25 mouse cellular contexts compared by ENCODE assay signal in genomic region chr5:143679654-143680053, GRCm38 (mm10). TPM values are rescaled to one million over a fixed set of nuclear protein-coding genes. Genes with fewer than 3 reads are reported as not detected.
DNase-seq lines count a peak whose midpoint lies in the region; ATAC-seq and TF ChIP-seq lines count a peak whose summit lies in the region.
"Had no signal": no experiment of that assay in that cellular context is flagged by ENCODE, and none has a peak within 500 bp of the region (broad histone marks: within the 10 kb centered on the region; RNA-seq: fewer than 3 reads in every experiment).

No protein-coding gene starts in this region.

- no peak overlapping the region for H3K9ac ChIP-seq in kidney, postnatal 0 days (ENCODE audit: low read depth, low read length)
- H3K9ac ChIP-seq in CH12.LX (ENCODE audit: insufficient read depth, low read depth): no peak overlapping the region
- H3K9ac ChIP-seq: forebrain, embryonic 15.5 days; heart, embryonic 12.5 days; kidney, embryonic 15.5 days; neural tube, embryonic 13.5 days had no signal

- H3K4me2 ChIP-seq in kidney, postnatal 0 days (ENCODE audit: low read length): no peak overlapping the region
- H3K4me2 ChIP-seq in CH12.LX (ENCODE audit: insufficient read depth, low read depth, poor library complexity, severe bottlenecking): no peak overlapping the region
- H3K4me2 ChIP-seq: forebrain, embryonic 15.5 days; heart, embryonic 12.5 days; kidney, embryonic 15.5 days; limb, embryonic 13.5 days; midbrain, embryonic 11.5 days; neural tube, embryonic 13.5 days had no signal

- no peak overlapping the region for H3K4me3 ChIP-seq in kidney, postnatal 0 days (replicated peaks; ENCODE audit: low read depth, low read length)
- no peak overlapping the region for H3K4me3 ChIP-seq in CH12.LX (replicated peaks in 1 of 3; ENCODE audit: low read depth in 2 of 3, low read length in 2 of 3, poor library complexity in 1 of 3)
- H3K4me3 ChIP-seq: embryonic facial prominence, embryonic 10.5 days; erythroblast, embryonic 14.5 days; forebrain, embryonic 15.5 days; heart, embryonic 12.5 days; kidney, embryonic 15.5 days; limb, embryonic 13.5 days; neural tube, embryonic 13.5 days had no signal

- in situ Hi-C loops in CH12.LX (cut with MboI; ENCODE audit: low pct_ligation_motif_present, low pct_unique_long_range_greater_than_20kb, low sequenced_read_pairs): no loop called here

- TF ChIP-seq CTCF in kidney, postnatal 0 days (IDR thresholded peaks at IDR 0.05; ENCODE audit: low read depth): no peak
- no peak for TF ChIP-seq CTCF in CH12.LX (conservative IDR thresholded peaks at IDR 0.05 in 1 of 2, IDR thresholded peaks at IDR 0.05 in 1 of 2; ENCODE audit: low read depth in 2 of 2, low read length in 2 of 2)

- 0 out of 2 replicates have a peak overlapping the region, but pooled peaks have one; percentile 19 for H3K27ac ChIP-seq in kidney, postnatal 0 days
- H3K27ac ChIP-seq in CH12.LX (ENCODE audit: insufficient read depth, low read depth): no peak overlapping the region
- H3K27ac ChIP-seq: embryonic facial prominence, embryonic 10.5 days; forebrain, embryonic 15.5 days; kidney, embryonic 15.5 days; neural tube, embryonic 13.5 days had no signal

- TF ChIP-seq POLR2A in CH12.LX (IDR thresholded peaks at IDR 0.05; ENCODE audit: low read depth, low read length): no peak

- H3K9me3 ChIP-seq in kidney, postnatal 0 days (replicated peaks; ENCODE audit: low read length): no peaks in the 10 kb centered on the region
- H3K9me3 ChIP-seq in CH12.LX (replicated peaks; ENCODE audit: low read length): no peaks in the 10 kb centered on the region
- H3K9me3 ChIP-seq: embryonic facial prominence, embryonic 10.5 days; forebrain, embryonic 15.5 days; heart, embryonic 12.5 days; kidney, embryonic 15.5 days; limb, embryonic 13.5 days; neural tube, embryonic 13.5 days had no signal

- TF ChIP-seq RAD21 in CH12.LX (IDR thresholded peaks at IDR 0.05; ENCODE audit: low read depth, low read length): no peak

- TF ChIP-seq EP300 in CH12.LX (IDR thresholded peaks at IDR 0.05; ENCODE audit: low read length): peak; percentile 11; the same call in 1 of the 2 replicates

- H3K36me3 ChIP-seq in kidney, postnatal 0 days (ENCODE audit: insufficient read depth, low read length): no peaks in the 10 kb centered on the region
- H3K36me3 ChIP-seq in CH12.LX (replicated peaks in 1 of 2; ENCODE audit: control insufficient read depth in 1 of 2, insufficient read depth in 1 of 2, low read length in 1 of 2): no peaks in the 10 kb centered on the region
- H3K36me3 ChIP-seq: forebrain, embryonic 15.5 days; kidney, embryonic 15.5 days; neural tube, embryonic 13.5 days had no signal

- dilution Hi-C loops in CH12.LX (cut with MboI; ENCODE audit: extremely low pct_ligation_motif_present, extremely low pct_unique_long_range_greater_than_20kb, low sequenced_read_pairs): no loop called here

- H3K79me2 ChIP-seq in CH12.LX (replicated peaks; ENCODE audit: control insufficient read depth, extremely low read depth, insufficient read depth, poor library complexity, severe bottlenecking): no peaks in the 10 kb centered on the region

- H3K27me3 ChIP-seq in kidney, postnatal 0 days (ENCODE audit: insufficient read depth, low read length): no peaks in the 10 kb centered on the region
- H3K27me3 ChIP-seq in CH12.LX (replicated peaks): no peaks in the 10 kb centered on the region
- H3K27me3 ChIP-seq: forebrain, embryonic 15.5 days; heart, embryonic 12.5 days; kidney, embryonic 15.5 days; limb, embryonic 13.5 days; neural tube, embryonic 13.5 days; Patski had no signal

- ATAC-seq in kidney, postnatal 0 days (replicated peaks; ENCODE audit: low FRiP score, low read depth): no peak
- peak; percentile 16; the same call in 1 of the 2 replicates for ATAC-seq in erythroblast, adult 5-6 weeks (replicated peaks; ENCODE audit: low FRiP score, poor library complexity, severe bottlenecking)
- ATAC-seq in megakaryocyte-erythroid progenitor cell, adult 5-6 weeks (replicated peaks; ENCODE audit: low FRiP score, low TSS enrichment, poor library complexity, severe bottlenecking): peak; percentile 5; the same call in 1 of the 2 replicates
- ATAC-seq: forebrain, embryonic 15.5 days; hindbrain, embryonic 16.5 days; intestine, postnatal 0 days; Patski had no signal

- WGBS in kidney, postnatal 0 days: 71% methylated on average over 6 of the region's 6 CpGs

- H3K4me1 ChIP-seq in kidney, postnatal 0 days (replicated peaks; ENCODE audit: insufficient read depth, low read length): peaks cover 38% of the 10 kb centered on the region
- peaks cover 7 to 43% of the 10 kb centered on the region in 2 experiments for H3K4me1 ChIP-seq in CH12.LX (ENCODE audit: control insufficient read depth in 1 of 2, insufficient read depth in 2 of 2)
- H3K4me1 ChIP-seq: forebrain, embryonic 15.5 days had no signal

- DNase-seq in kidney, postnatal 0 days (ENCODE audit: low spot score): no peak
- DNase-seq in kidney, postnatal 25 days: no peak
- DNase-seq in CH12.LX (ENCODE audit: extremely low read depth): peak; percentile 41
- DNase-seq in natural killer cell, adult 2 months (ENCODE audit: low spot score in 2 of 2): no peak
- no peak for DNase-seq in lung, postnatal 36 days
- DNase-seq: adrenal gland, postnatal 14 days; cerebellum, adult 11-12 months; cerebellum, postnatal 25 days; heart, postnatal 14 days; layer of hippocampus, postnatal 36 days; lung, postnatal 10 days; thymus, postnatal 36 days had no signal

TF ChIP-seq in CH12.LX, 34 proteins besides CTCF, POLR2A, EP300 and RAD21:
- no peak for TF ChIP-seq JUND (conservative IDR thresholded peaks at IDR 0.05; ENCODE audit: low read depth, low read length)
- no peak for TF ChIP-seq TBP (conservative IDR thresholded peaks at IDR 0.05; ENCODE audit: low read depth, low read length)
- TF ChIP-seq ZC3H11A (IDR thresholded peaks at IDR 0.05; ENCODE audit: low read depth, low read length): no peak
- no peak for TF ChIP-seq MAFK (IDR thresholded peaks at IDR 0.05; ENCODE audit: insufficient replicate concordance, low read length)
- no peak for TF ChIP-seq PAX5 (IDR thresholded peaks at IDR 0.05; ENCODE audit: low read length)
- no peak for TF ChIP-seq KAT2A (IDR thresholded peaks at IDR 0.05; ENCODE audit: insufficient replicate concordance, low read length)
- no peak for TF ChIP-seq USF2 (conservative IDR thresholded peaks at IDR 0.05; ENCODE audit: low read depth, low read length)
- TF ChIP-seq SIN3A (IDR thresholded peaks at IDR 0.05; ENCODE audit: low read length): no peak

RNA-seq across cellular contexts. Expression of gene Usp42, which starts 52.4 kb away (rescaled TPM):
- 12.9 and 13.1 TPM in 2 replicates for polyA plus RNA-seq in kidney, postnatal 0 days (2015; fragmentation: Nextera tagmentation; extraction: Ambion mirVana)
- total RNA-seq in CH12.LX (2012; rRNA removed) (7.1 TPM in 2 replicates), CH12.LX (2014; rRNA removed) (3.2 and 4.3 TPM in 2 replicates)
- 14.6 and 15.2 TPM in 2 replicates for polyA plus RNA-seq in CH12.LX (2012; ENCODE audit: insufficient read length, low read depth)
- 6.1 and 9.6 TPM in 2 replicates for total RNA-seq in erythroblast, adult 5-6 weeks (2015; ENCODE audit: low replicate concordance)
- total RNA-seq in erythroblast, adult 5-6 weeks (2017; ENCODE audit: low replicate concordance): 3.6 and 17.0 TPM in 2 replicates
- 11.0 and 15.7 TPM in 2 replicates for total RNA-seq in megakaryocyte-erythroid progenitor cell, adult 5-6 weeks (2014; fragmentation: Nextera tagmentation)
- 9.2 and 18.7 TPM in 2 replicates for total RNA-seq in megakaryocyte-erythroid progenitor cell, adult 5-6 weeks (2017)

RNA-seq across cellular contexts. Expression of gene Cyth3, which starts 57.4 kb away (rescaled TPM):
- polyA plus RNA-seq in kidney, postnatal 0 days (2015; fragmentation: Nextera tagmentation; extraction: Ambion mirVana): 74.3 and 76.7 TPM in 2 replicates
- total RNA-seq in CH12.LX (2012; rRNA removed) (3.3 and 3.4 TPM in 2 replicates), CH12.LX (2014; rRNA removed) (4.8 and 5.9 TPM in 2 replicates)
- 5.4 and 5.6 TPM in 2 replicates for polyA plus RNA-seq in CH12.LX (2012; ENCODE audit: insufficient read length, low read depth)
- 105 and 106 TPM in 2 replicates for total RNA-seq in erythroblast, adult 5-6 weeks (2015; ENCODE audit: low replicate concordance)
- total RNA-seq in erythroblast, adult 5-6 weeks (2017; ENCODE audit: low replicate concordance): 145 and 205 TPM in 2 replicates
- 117 and 124 TPM in 2 replicates for total RNA-seq in megakaryocyte-erythroid progenitor cell, adult 5-6 weeks (2014; fragmentation: Nextera tagmentation)
- total RNA-seq in megakaryocyte-erythroid progenitor cell, adult 5-6 weeks (2017): 81.7 and 94.7 TPM in 2 replicates

Comparison
In these comparisons a context has a peak if more than half of its experiments do, and no peak if none do; other contexts are left out.
1. RNA of gene Cyth3, which starts 57.4 kb away (total RNA-seq): 105 to 205 TPM in erythroblast, adult 5-6 weeks and 81.7 to 124 TPM in megakaryocyte-erythroid progenitor cell, adult 5-6 weeks; 3.3 to 5.9 TPM in CH12.LX; every median in the first group is over 10 times any median in the second.